Mouse (Mus musculus) right cerebral cortex, adult 2 months (tissue): ENCODE measurements around the gene Tstd1.
A peak's percentile ranks its signal among the peaks of the same experiment; 100 is the strongest.

Experiments
- DNase-seq, 2 experiments: peaks; one replicate each; pipeline ENCODE4 v3.0.0; 2021 to 2022; ENCODE audit warnings: low spot score in 2 of 2

Gene Tstd1

GRCm38 (mm10) chr1:171419291-171419882 lies 715 bp downstream of the Tstd1 start:
- no peak for DNase-seq

- DNase-seq, result no peak
These were observed 1.2 kb downstream of the Tstd1 start for GRCm38 (mm10) chr1:171419905-171420304.

GRCm38 (mm10) chr1:171422504-171423095 lies 3.9 kb downstream of the Tstd1 start:
- DNase-seq, result no peak

GRCm38 (mm10) chr1:171424638-171425037 lies 6.0 kb downstream of the Tstd1 start:
- DNase-seq, result no peak

GRCm38 (mm10) chr1:171425126-171425525 lies 6.5 kb downstream of the Tstd1 start:
- no peak for DNase-seq

GRCm38 (mm10) chr1:171432158-171432557 lies 13.5 kb downstream of the Tstd1 start:
- no peak for DNase-seq

GRCm38 (mm10) chr1:171435288-171435814 lies 16.7 kb downstream of the Tstd1 start:
- DNase-seq, result no peak

GRCm38 (mm10) chr1:171435974-171436373 lies 17.3 kb downstream of the Tstd1 start:
- DNase-seq, result no peak

GRCm38 (mm10) chr1:171437264-171438013 lies 18.8 kb downstream of the Tstd1 start, which contains the start of gene F11r:
Gene F11r (plus strand): TSS chr1:171437535.
- DNase-seq, result peak in 1 of 2 experiments; percentile 11

GRCm38 (mm10) chr1:171438014-171438670 lies 19.5 kb downstream of the Tstd1 start:
- DNase-seq, result no peak

- DNase-seq, result no peak
These were observed 20.4 kb downstream of the Tstd1 start for GRCm38 (mm10) chr1:171439072-171439471.

GRCm38 (mm10) chr1:171440025-171440725 lies 21.5 kb downstream of the Tstd1 start:
- DNase-seq, result peak in 1 of 2 experiments; percentile 17

- no peak for DNase-seq
These were observed 23.1 kb downstream of the Tstd1 start for GRCm38 (mm10) chr1:171441466-171442412.

GRCm38 (mm10) chr1:171442413-171442760 lies 23.7 kb downstream of the Tstd1 start:
- DNase-seq, result no peak

- DNase-seq, result no peak
These were observed 26.4 kb downstream of the Tstd1 start for GRCm38 (mm10) chr1:171445050-171445449.

GRCm38 (mm10) chr1:171446854-171447253 lies 28.2 kb downstream of the Tstd1 start:
- DNase-seq, result no peak

- no peak for DNase-seq
These were observed 29.0 kb downstream of the Tstd1 start for GRCm38 (mm10) chr1:171447692-171448091.

GRCm38 (mm10) chr1:171450062-171450461 lies 31.4 kb downstream of the Tstd1 start:
- no peak for DNase-seq

GRCm38 (mm10) chr1:171451001-171451400 lies 32.3 kb downstream of the Tstd1 start:
- no peak for DNase-seq

- no peak for DNase-seq
These were observed 33.9 kb downstream of the Tstd1 start for GRCm38 (mm10) chr1:171452522-171452921.
